Mouse (Mus musculus): ENCODE results near the gene Mogat1.

- no peak for TF ChIP-seq GATA1 (IDR thresholded peaks at IDR 0.05; ENCODE audit: borderline replicate concordance, low read length)
- no peak for TF ChIP-seq FLI1 (IDR thresholded peaks at IDR 0.05; ENCODE audit: low read length)
Measured at GRCm38 (mm10) chr1:78546258-78546657, 35.5 kb downstream of the Mogat1 start.

Measured in megakaryocyte, embryonic 14.5 days (primary cell).